Mouse (Mus musculus) lung, postnatal 0 days (tissue): ENCODE measurements around the gene Smagp. TPM values are rescaled to one million over a fixed set of nuclear protein-coding genes. Genes with fewer than 3 reads are reported as not detected.
A peak's percentile ranks its signal among the peaks of the same experiment; 100 is the strongest.

ENCODE experiments used
- ATAC-seq: fragments of 200-750 bp; cut with Nextera tagmentation; 2 replicates; pipeline ENCODE4 v1.8.0; 2017; ENCODE audit warnings: moderate library complexity
- DNase-seq: peaks from one replicate; pipeline ENCODE4 v3.0.0-alpha.2; 2016; ENCODE audit warnings: low spot score
- H3K27ac ChIP-seq: fragments of 300-500 bp; sonication (generic); 2 replicates; pipeline ENCODE4 v1.5.1; 2014; ENCODE audit warnings: antibody characterized with exemption, mild to moderate bottlenecking, low read length, mixed read lengths
- H3K27me3 ChIP-seq: fragments of 300-500 bp; sonication (generic); replicated peaks from 2 replicates; pipeline ENCODE4 v1.6.1; 2014; ENCODE audit warnings: low read length, mixed read lengths; ENCODE audit not compliant: insufficient read depth
- H3K36me3 ChIP-seq: fragments of 300-500 bp; sonication (generic); 2 replicates; pipeline ENCODE4 v1.6.1; 2014; ENCODE audit warnings: low read length, mixed read lengths; ENCODE audit not compliant: insufficient read depth
- H3K4me1 ChIP-seq: fragments of 300-500 bp; sonication (generic); 2 replicates; pipeline ENCODE4 v1.6.1; 2014; ENCODE audit warnings: antibody characterized with exemption, low read depth, low read length, mixed read lengths; ENCODE audit not compliant: insufficient read depth
- H3K4me2 ChIP-seq: fragments of 300-500 bp; sonication (generic); replicated peaks from 2 replicates; pipeline ENCODE4 v1.6.1; 2014; ENCODE audit warnings: low read depth, mild to moderate bottlenecking, low read length, moderate library complexity, mixed read lengths
- H3K4me3 ChIP-seq: fragments of 300-500 bp; sonication (generic); 2 replicates; pipeline ENCODE4 v1.5.1; 2014; ENCODE audit warnings: low read depth, low read length
- H3K9ac ChIP-seq: fragments of 300-500 bp; sonication (generic); replicated peaks from 2 replicates; pipeline ENCODE4 v1.6.1; 2014; ENCODE audit warnings: low read depth, mild to moderate bottlenecking
- H3K9me3 ChIP-seq: fragments of 300-500 bp; sonication (generic); 2 replicates; pipeline ENCODE4 v1.6.1; 2016; ENCODE audit warnings: low read length, mixed read lengths
- CTCF ChIP-seq: IDR thresholded peaks from 2 replicates; pipeline ENCODE4 v1.5.1; 2016; ENCODE audit warnings: antibody characterized with exemption, mild to moderate bottlenecking
- EP300 ChIP-seq: IDR thresholded peaks from 2 replicates; pipeline ENCODE4 v1.6.1; 2016; ENCODE audit warnings: antibody characterized with exemption, mild to moderate bottlenecking, control low read depth
- WGBS: fragments of 180-500 bp; shearing (Covaris S2); extraction: QIAGEN DNeasy Blood & Tissue Kit; methylation state at CpG from one replicate; pipeline ENCODE4 v1.1.7; 2014; 5-methylcytosine and 5-hydroxymethylcytosine counted together
- polyA plus RNA-seq: library from polyadenylated mRNA; unstranded; fragments of >200 nt; fragmentation: Nextera tagmentation; extraction: Ambion mirVana; gene quantifications from 2 replicates; pipeline ENCODE4 v1.2.1, GENCODE M21; 2015

The Smagp gene
- polyA plus RNA-seq, 1 experiment from 2014 or later = 71.8 TPM

- no peaks in the 10 kb centered on the region for H3K9me3 ChIP-seq
- H3K9ac ChIP-seq = no peak overlapping the region
- no peak overlapping the region for H3K4me2 ChIP-seq
- no peak overlapping the region for H3K27ac ChIP-seq
- H3K27me3 ChIP-seq = no peaks in the 10 kb centered on the region
- ATAC-seq (no peak), DNase-seq (no peak)
- 79% methylated on average over 10 of the region's 10 CpGs for WGBS
- no peaks in the 10 kb centered on the region for H3K36me3 ChIP-seq
- TF ChIP-seq EP300 = no peak
- no peak for TF ChIP-seq CTCF
- H3K4me1 ChIP-seq = no peaks in the 10 kb centered on the region
- H3K4me3 ChIP-seq = no peak overlapping the region
These were observed 37.8 kb upstream of the Smagp start for GRCm38 (mm10) chr15:100674566-100674965.

GRCm38 (mm10) chr15:100673585-100674391 is 37.0 kb upstream of the Smagp start:
- Histone ChIP-seq H3K36me3 (no peaks in the 10 kb centered on the region), H3K27ac (no peak overlapping the region), H3K4me1 (no peaks in the 10 kb centered on the region), H3K4me2 (no peak overlapping the region), H3K27me3 (no peaks in the 10 kb centered on the region), H3K9me3 (no peaks in the 10 kb centered on the region), H3K4me3 (no peak overlapping the region), H3K9ac (no peak overlapping the region)
- TF ChIP-seq EP300 (no peak), CTCF (no peak)
- ATAC-seq = no peak
- peak; percentile 52 for DNase-seq
- 34% methylated on average over 12 of the region's 12 CpGs for WGBS

- ATAC-seq (no peak), DNase-seq (no peak)
- Histone ChIP-seq H3K27me3 (no peaks in the 10 kb centered on the region), H3K4me3 (no peak overlapping the region), H3K4me2 (no peak overlapping the region), H3K27ac (no peak overlapping the region), H3K4me1 (no peaks in the 10 kb centered on the region), H3K9me3 (no peaks in the 10 kb centered on the region), H3K9ac (no peak overlapping the region), H3K36me3 (no peaks in the 10 kb centered on the region)
- 62% methylated on average over 5 of the region's 5 CpGs for WGBS
- TF ChIP-seq EP300 (no peak), CTCF (no peak)
These were observed 34.1 kb upstream of the Smagp start for GRCm38 (mm10) chr15:100670833-100671232.

DNA sequence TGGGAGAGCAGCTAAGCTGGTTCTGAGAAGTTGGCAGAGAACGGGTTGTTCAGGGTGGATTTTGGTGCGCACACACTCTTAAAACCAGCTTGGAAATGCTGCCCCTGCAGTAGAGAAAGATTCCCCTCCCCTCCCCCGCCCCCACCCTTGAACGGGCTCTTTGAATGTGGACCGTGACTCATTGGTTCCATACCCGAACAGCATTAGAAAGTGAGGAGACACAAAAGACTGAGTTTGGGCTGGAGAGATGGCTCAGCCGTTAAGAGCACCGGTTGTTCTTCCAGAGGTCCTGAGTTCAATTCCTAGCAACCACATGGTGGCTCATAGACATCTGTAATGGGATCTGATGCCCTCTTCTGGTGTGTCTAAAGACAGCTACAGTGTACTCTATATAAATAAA is 33.3 kb upstream of the Smagp start:
- Histone ChIP-seq H3K4me2 (no peak overlapping the region), H3K4me3 (no peak overlapping the region), H3K9me3 (no peaks in the 10 kb centered on the region), H3K36me3 (no peaks in the 10 kb centered on the region), H3K4me1 (no peaks in the 10 kb centered on the region), H3K27me3 (no peaks in the 10 kb centered on the region), H3K9ac (no peak overlapping the region), H3K27ac (no peak overlapping the region)
- TF ChIP-seq EP300 (no peak), CTCF (no peak)
- no peak for DNase-seq
- 84% methylated on average over 8 of the region's 8 CpGs for WGBS
- ATAC-seq = no peak

- WGBS = 89% methylated on average over 18 of the region's 20 CpGs
- H3K4me1 ChIP-seq = no peaks in the 10 kb centered on the region
- no peak within 1 kb of the TSS for H3K9ac ChIP-seq
- peak within 1 kb of the TSS; percentile 5; the same call in 1 of the 2 replicates for H3K4me3 ChIP-seq
- peak; percentile 17; the same call in 1 of the 2 replicates for ATAC-seq
- no peak within 1 kb of the TSS for H3K27ac ChIP-seq
- no peaks in the 10 kb centered on the region for H3K36me3 ChIP-seq
- DNase-seq = no peak
- H3K27me3 ChIP-seq = no peaks in the 10 kb centered on the region
- no peaks in the 10 kb centered on the region for H3K9me3 ChIP-seq
- no peak for TF ChIP-seq CTCF
- H3K4me2 ChIP-seq = no peak within 1 kb of the TSS
These were observed 32.6 kb upstream of the Smagp start, which contains the start of gene Bin2 for GRCm38 (mm10) chr15:100669337-100669736. Bin2 (minus strand) TSS chr15:100669553.

- no peak for TF ChIP-seq CTCF
- no peak for TF ChIP-seq EP300
- WGBS = 78% methylated on average over 5 of the region's 5 CpGs
- Histone ChIP-seq H3K4me1 (no peaks in the 10 kb centered on the region), H3K4me3 (no peak overlapping the region), H3K27ac (no peak overlapping the region), H3K27me3 (no peaks in the 10 kb centered on the region), H3K9me3 (no peaks in the 10 kb centered on the region), H3K36me3 (no peaks in the 10 kb centered on the region), H3K4me2 (no peak overlapping the region), H3K9ac (no peak overlapping the region)
- ATAC-seq (no peak), DNase-seq (no peak)
These were observed 31.3 kb upstream of the Smagp start for GRCm38 (mm10) chr15:100667871-100668545.
